Mouse (Mus musculus): Measurements from ENCODE around the gene Dock6.

- TF ChIP-seq CTCF (conservative IDR thresholded peaks at IDR 0.05; ENCODE audit: low read length) (no peak), POU5F1 (IDR thresholded peaks at IDR 0.05; ENCODE audit: borderline replicate concordance, low read length) (no peak)
Measured at GRCm38 (mm10) chr9:21866641-21867040, 14.2 kb upstream of the Dock6 start.

Measured in E14TG2a.4 (cell line).